Mouse (Mus musculus) left cerebral cortex, adult 2 months (tissue): ENCODE measurements at regions not wholly inside any gene's neighbourhood (a gene's known extent, or its start where the extent isn't known, plus 50 kb on each side); places are given as distances from the start of the nearest gene placed in this dataset.
A peak's percentile ranks its signal among the peaks of the same experiment; 100 is the strongest.

ENCODE experiments used
- DNase-seq, 2 experiments: peaks; one replicate each; pipeline ENCODE4 v3.0.0; 2021 to 2022; ENCODE audit warnings: low spot score in 2 of 2, mixed read lengths in 1 of 2; ENCODE audit errors: extremely low spot score in 1 of 2
- H3K27ac ChIP-seq: fragments of 200-600 bp; 2 replicates; pipeline ENCODE4 v1.8.1; 2022
- H3K4me3 ChIP-seq: fragments of 200-600 bp; 2 replicates; pipeline ENCODE4 v1.8.1; 2022
- CTCF ChIP-seq: fragments of 200-600 bp; IDR thresholded peaks from 2 replicates; pipeline ENCODE4 v1.8.1; 2022; ENCODE audit warnings: antibody characterized with exemption, mild to moderate bottlenecking, moderate library complexity
- intact Hi-C: fragments of 180-260 bp; cut with DNase I; formaldehyde crosslinking; loops from one replicate; pipeline ENCODE4 v1.15.1; 2025

- no peak for DNase-seq
- intact Hi-C loops: no loop called here
- no peak overlapping the region for H3K4me3 ChIP-seq
Measured at GRCm38 (mm10) chr2:159501039-159501438, 706.4 kb downstream of the Dhx35 start.

GRCm38 (mm10) chr2:159519066-159519465, 724.5 kb downstream of the Dhx35 start:
- no peak for DNase-seq
- Histone ChIP-seq H3K27ac (no peak overlapping the region), H3K4me3 (no peak overlapping the region)
- intact Hi-C loops: no loop called here
- no peak for TF ChIP-seq CTCF

More at GRCm38 (mm10) chr2:159501039-159501438, 706.4 kb downstream of the Dhx35 start:
- no peak overlapping the region for H3K27ac ChIP-seq
- TF ChIP-seq CTCF: no peak

- DNase-seq: no peak
- no peak overlapping the region for H3K27ac ChIP-seq
- intact Hi-C loops: no loop called here
- no peak overlapping the region for H3K4me3 ChIP-seq
- no peak for TF ChIP-seq CTCF
Measured at GRCm38 (mm10) chr2:159523739-159524138, 729.1 kb downstream of the Dhx35 start.

- DNase-seq: no peak
Measured at GRCm38 (mm10) chr2:159534951-159535350, 740.3 kb downstream of the Dhx35 start.

GRCm38 (mm10) chr2:159539261-159539660, 744.7 kb downstream of the Dhx35 start:
- no peak for TF ChIP-seq CTCF
- Histone ChIP-seq H3K4me3 (no peak overlapping the region), H3K27ac (no peak overlapping the region)
- intact Hi-C loops: no loop called here
- peak in 1 of 2 experiments; percentile 12 for DNase-seq

More at GRCm38 (mm10) chr2:159534951-159535350, 740.3 kb downstream of the Dhx35 start:
- H3K27ac ChIP-seq: no peak overlapping the region
- intact Hi-C loops: no loop called here
- no peak for TF ChIP-seq CTCF
- no peak overlapping the region for H3K4me3 ChIP-seq

GRCm38 (mm10) chr2:159557567-159557966, 763.0 kb downstream of the Dhx35 start:
- Histone ChIP-seq H3K27ac (no peak overlapping the region), H3K4me3 (no peak overlapping the region)
- intact Hi-C loops: no loop called here
- no peak for DNase-seq
- TF ChIP-seq CTCF: no peak

- Histone ChIP-seq H3K4me3 (no peak overlapping the region), H3K27ac (no peak overlapping the region)
- DNase-seq: no peak
- intact Hi-C loops: no loop called here
- TF ChIP-seq CTCF: no peak
Measured at GRCm38 (mm10) chr2:159565255-159565654, 768.7 kb downstream of the Gm826 start.

GRCm38 (mm10) chr2:159565921-159566320, 768.0 kb downstream of the Gm826 start:
- Histone ChIP-seq H3K4me3 (no peak overlapping the region), H3K27ac (no peak overlapping the region)
- no peak for DNase-seq
- no peak for TF ChIP-seq CTCF
- intact Hi-C loops: no loop called here

GRCm38 (mm10) chr2:159566461-159566860, 767.5 kb downstream of the Gm826 start:
- intact Hi-C loops: no loop called here
- Histone ChIP-seq H3K27ac (no peak overlapping the region), H3K4me3 (no peak overlapping the region)
- TF ChIP-seq CTCF: no peak
- peak in 1 of 2 experiments; percentile 12 for DNase-seq

- no peak for TF ChIP-seq CTCF
- intact Hi-C loops: no loop called here
- Histone ChIP-seq H3K27ac (no peak overlapping the region), H3K4me3 (no peak overlapping the region)
- DNase-seq: no peak
Measured at GRCm38 (mm10) chr2:159568391-159568790, 765.6 kb downstream of the Gm826 start.

- no peak for TF ChIP-seq CTCF
- Histone ChIP-seq H3K4me3 (no peak overlapping the region), H3K27ac (no peak overlapping the region)
- DNase-seq: no peak
- intact Hi-C loops: no loop called here
Measured at GRCm38 (mm10) chr2:159571862-159572261, 762.1 kb downstream of the Gm826 start.

GRCm38 (mm10) chr2:159575271-159575670, 758.7 kb downstream of the Gm826 start:
- Histone ChIP-seq H3K4me3 (no peak overlapping the region), H3K27ac (no peak overlapping the region)
- DNase-seq: no peak
- intact Hi-C loops: no loop called here
- TF ChIP-seq CTCF: peak; percentile 7

GRCm38 (mm10) chr2:159583103-159583502, 750.9 kb downstream of the Gm826 start:
- DNase-seq: no peak
- TF ChIP-seq CTCF: no peak
- intact Hi-C loops: no loop called here
- no peak overlapping the region for H3K27ac ChIP-seq
- no peak overlapping the region for H3K4me3 ChIP-seq

GRCm38 (mm10) chr2:159584641-159585040, 749.3 kb downstream of the Gm826 start:
- no peak overlapping the region for H3K27ac ChIP-seq
- TF ChIP-seq CTCF: no peak
- H3K4me3 ChIP-seq: no peak overlapping the region
- no peak for DNase-seq
- intact Hi-C loops: no loop called here
